Mouse (Mus musculus) thymus, postnatal 4 days (tissue): ENCODE data around the gene Syt1.

Source experiments
- DNase-seq: peaks from one replicate; pipeline ENCODE4 v3.0.0; 2021

The Syt1 gene

DNA sequence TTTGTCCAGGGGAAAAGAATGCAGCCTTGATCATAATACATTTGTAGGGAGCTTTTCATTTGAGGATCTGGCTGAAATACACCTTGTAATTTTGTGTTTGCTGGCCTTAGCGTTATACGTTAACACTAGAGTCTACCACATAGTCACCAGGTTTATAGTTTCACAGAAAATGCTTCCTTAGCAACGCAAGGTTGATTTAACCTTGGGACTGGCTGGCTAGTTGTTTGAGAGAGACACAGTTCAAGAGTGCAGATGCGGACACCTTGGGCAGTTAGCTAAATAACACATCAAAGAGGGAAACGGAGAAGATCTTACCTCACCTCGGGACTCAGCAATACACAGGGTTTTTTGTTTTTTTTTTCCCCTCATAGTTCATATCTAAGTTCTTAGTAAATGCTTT lies 441.9 kb downstream of the Syt1 start:
- DNase-seq = no peak

- DNase-seq = no peak
Observed at GRCm38 (mm10) chr10:108568136-108568535, 442.6 kb downstream of the Syt1 start.

- DNase-seq = no peak
Observed at GRCm38 (mm10) chr10:108567456-108567855, 443.3 kb downstream of the Syt1 start.

DNA sequence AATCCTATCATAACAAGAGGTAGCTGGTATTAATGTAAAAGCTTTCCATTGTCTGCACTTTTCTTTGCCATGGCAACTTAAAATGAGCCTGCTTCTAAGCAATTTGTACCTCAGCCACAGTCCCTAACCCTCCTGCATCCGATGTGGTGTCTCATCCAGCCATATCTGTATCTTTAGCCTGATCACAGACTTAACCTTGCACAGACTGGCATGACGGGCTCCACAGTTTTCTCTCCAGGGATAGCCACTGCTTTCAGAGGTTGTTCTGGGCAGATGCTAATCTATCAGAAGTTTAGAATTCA lies 451.2 kb downstream of the Syt1 start:
- DNase-seq = no peak

DNA sequence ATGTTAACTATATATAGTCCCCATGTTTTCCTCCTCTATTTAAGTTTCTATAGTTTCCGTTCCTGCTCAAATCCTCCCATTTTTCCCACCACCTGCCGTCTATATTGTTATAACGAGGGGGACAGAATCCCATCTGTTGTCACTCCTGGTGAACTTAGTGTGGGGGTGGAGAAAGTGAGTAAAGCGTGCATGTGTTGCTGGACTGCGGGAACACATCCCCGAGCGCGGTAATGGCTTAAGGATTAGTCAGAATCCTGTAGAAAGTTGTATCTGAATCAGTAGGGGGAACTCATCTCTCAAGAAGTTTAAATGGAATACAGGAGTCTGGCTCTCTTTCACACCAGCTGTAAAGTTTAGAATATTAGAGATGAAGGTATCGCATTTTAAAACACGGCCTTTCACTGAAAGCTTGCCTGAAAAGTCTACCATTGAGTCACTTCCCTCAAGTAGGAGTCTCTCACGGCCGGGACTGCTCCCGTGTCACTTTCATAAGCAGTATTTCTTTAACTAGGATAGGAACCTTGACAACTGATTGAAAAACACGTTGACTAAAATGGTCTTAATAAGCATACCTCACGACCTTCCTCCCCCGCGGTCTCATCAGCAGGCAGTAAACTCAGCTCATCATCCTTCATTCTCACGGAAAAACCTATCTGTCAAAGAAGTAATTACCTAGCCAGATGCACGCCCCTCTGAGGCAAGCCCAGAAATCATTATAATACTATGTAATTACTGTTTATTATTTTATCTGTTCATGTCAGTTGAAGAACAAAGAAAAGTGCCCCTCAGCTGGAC lies 451.8 kb downstream of the Syt1 start:
- DNase-seq = no peak

DNA sequence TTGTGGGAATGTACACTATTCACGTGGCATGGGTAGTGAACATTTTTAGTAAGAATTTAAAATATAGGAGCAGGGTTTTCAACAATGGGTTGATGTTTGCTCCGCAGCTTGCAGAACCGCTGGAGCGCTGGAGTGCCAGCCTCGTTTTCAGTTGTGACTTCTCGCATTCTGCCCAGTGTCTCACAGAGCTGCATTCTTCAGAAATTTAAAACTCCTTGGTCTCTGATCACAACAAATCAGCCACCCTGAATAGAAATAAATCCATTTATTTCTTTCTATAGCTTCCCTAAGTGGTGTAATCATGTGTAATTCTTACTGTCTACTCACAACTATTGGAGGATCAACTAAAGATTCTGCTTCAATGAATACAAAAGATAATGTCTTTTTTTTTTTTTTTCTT lies 458.2 kb downstream of the Syt1 start:
- no peak for DNase-seq

DNA sequence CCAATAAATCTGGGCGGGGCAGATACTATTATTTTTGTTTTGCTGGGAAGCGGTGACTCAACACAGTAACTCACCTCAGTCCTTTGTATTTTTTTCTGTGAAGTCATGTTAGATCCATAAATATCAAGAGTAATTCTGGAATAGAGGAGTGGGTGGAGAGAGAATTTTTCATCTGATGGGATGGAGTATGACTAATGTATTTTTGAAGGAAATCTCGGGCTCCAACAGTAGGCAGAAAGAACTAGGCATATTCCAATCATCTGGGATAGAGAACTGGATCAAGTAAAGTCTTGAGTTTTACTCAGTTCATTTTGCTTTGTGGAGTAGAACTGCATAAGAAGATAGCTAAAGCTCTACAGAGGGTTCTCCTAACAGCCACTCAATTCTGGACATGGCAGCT lies 465.1 kb downstream of the Syt1 start:
- DNase-seq = no peak

- no peak for DNase-seq
Observed at GRCm38 (mm10) chr10:108541555-108541954, 469.2 kb downstream of the Syt1 start.

DNA sequence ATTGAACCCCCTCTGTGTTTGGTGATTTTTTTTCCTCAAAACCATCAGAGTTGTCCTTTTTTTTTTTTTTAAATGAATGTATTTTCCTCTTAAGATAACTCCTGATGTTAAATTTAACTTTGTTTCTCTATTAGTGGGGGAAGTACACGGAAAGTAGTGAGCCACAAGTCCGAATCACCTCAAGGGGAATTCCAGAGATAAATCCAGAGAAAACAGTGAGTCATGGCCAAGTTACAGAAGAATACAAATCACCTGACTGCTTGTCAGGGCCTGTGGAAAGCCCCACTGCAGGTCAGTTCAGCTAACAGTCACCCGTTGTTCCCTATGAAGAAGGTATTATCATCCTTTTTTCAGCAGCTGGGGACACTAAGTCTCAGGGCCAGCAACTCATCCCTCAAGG lies 472.2 kb downstream of the Syt1 start:
- DNase-seq = no peak

GRCm38 (mm10) chr10:108537641-108538040 lies 473.1 kb downstream of the Syt1 start:
- no peak for DNase-seq

GRCm38 (mm10) chr10:108535922-108536321 lies 474.9 kb downstream of the Syt1 start:
- DNase-seq = no peak

GRCm38 (mm10) chr10:108534112-108534511 lies 476.7 kb downstream of the Syt1 start:
- no peak for DNase-seq

DNA sequence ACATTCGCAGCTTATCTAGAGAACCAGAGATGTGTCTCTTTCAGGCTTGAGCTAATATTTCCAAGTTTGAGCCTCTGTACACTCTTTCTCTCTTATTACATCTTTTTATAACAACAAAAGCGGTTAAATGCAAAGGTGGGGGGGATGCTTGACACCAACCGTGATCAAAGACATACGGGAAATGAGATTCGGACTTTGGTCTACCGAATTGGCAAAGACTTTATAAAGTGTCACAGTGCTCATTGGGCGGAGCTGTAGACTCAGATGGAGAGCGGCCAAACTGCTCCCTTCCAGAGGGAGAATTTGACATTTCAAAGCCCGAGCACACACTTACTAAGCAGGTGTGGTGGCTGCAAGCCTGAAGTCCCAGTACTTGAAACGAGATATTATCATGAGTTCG lies 477.9 kb downstream of the Syt1 start:
- DNase-seq = no peak

DNA sequence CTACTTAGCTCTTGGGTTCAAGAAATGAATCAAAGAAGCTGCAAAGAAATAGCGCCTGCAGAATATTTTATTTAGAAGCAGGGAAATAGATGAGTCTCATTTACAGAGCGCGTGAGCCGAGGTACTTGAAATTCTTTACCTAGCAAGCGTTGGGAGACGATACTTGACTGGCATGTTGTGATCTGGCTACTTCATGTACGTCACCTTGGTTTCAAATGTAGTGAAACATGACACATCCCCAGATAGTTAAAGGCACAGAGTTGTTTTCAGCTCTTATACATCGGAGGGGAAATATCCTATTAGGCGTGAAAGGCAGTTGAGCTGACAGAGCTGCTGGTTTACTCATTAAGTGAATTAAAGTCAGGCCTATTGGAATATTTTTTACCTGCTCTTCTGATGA lies 478.5 kb downstream of the Syt1 start:
- DNase-seq = no peak

DNA sequence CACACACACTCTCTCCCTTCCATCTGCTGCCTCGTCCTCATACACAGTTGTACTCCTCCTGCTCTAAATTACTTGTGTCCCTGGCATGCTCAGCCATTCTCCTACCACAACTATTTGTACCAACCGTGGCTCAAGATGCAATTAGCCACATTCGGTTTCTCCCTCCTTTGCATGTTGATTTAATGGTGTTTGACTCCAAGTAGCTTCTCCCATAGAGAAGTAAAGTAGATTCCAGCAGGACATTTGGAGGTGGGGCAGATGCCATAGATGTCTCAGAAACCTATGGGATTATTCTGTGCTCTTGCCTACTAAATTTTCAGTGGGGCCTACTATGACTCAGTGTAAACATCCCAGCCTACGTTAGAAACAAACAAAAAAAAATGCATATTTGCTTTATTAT lies 479.1 kb downstream of the Syt1 start:
- no peak for DNase-seq

DNA sequence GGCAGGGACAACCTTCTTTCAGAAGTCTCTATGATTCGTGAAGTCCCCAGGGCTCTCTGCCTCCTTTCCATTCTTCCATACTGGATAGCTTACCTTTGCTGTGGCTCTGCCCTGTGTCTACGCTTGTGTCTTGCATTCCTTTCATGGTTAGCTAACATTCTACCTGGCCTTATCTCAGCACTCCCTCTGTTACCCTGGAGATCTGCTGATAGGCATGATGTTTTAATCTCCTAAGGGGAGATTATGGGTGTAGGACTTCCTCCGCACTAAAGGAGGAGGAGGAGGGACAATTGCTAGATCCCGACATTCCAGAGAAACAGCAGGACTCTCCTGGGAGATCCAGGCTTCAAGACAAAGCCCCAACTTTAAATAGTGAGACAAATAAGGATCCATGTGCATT lies 479.7 kb downstream of the Syt1 start:
- DNase-seq = no peak

- DNase-seq = no peak
Observed at GRCm38 (mm10) chr10:108528338-108528737, 482.4 kb downstream of the Syt1 start.

GRCm38 (mm10) chr10:108525506-108525905 lies 485.3 kb downstream of the Syt1 start:
- no peak for DNase-seq

- DNase-seq = no peak
Observed at GRCm38 (mm10) chr10:108524306-108525029, 486.3 kb downstream of the Syt1 start.

- DNase-seq = no peak
Observed at GRCm38 (mm10) chr10:108519156-108519555, 491.6 kb downstream of the Syt1 start.

GRCm38 (mm10) chr10:108517076-108517475 lies 493.7 kb downstream of the Syt1 start:
- no peak for DNase-seq

DNA sequence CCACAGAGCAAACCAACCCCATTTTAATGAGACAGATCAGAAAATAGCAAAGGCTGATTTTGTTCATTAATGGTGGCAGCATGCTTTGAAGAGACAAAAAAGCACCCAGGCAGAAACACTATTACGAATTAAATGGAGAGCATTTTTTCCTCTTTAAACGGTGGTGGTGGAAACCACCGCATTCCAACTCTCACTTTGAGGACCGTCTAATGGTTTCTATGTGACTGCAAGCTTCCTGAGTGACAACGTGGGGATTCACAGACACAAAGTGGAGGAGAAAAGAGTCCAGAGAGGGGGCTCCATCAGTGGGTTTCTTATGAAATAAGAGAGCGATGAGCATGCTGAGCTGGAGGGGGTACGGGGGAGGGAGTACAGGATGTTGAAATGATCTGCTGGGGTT lies 496.1 kb downstream of the Syt1 start:
- DNase-seq = no peak

- no peak for DNase-seq
Observed at GRCm38 (mm10) chr10:108509579-108509978, 501.2 kb downstream of the Syt1 start.

GRCm38 (mm10) chr10:108506917-108507316 lies 503.9 kb downstream of the Syt1 start:
- DNase-seq = no peak

- no peak for DNase-seq
Observed at GRCm38 (mm10) chr10:108504925-108505324, 505.9 kb downstream of the Syt1 start.
